Mouse (Mus musculus) CH12.LX (cell line): ENCODE data around the gene Hoxc8.

ENCODE experiments used
- CTCF ChIP-seq, 2 experiments: IDR thresholded peaks in 1 of 2; conservative IDR thresholded peaks in 1 of 2; 2 replicates each; pipeline ENCODE4 v1.5.1; 2011 to 2012; ENCODE audit warnings: low read depth in 2 of 2, low read length in 2 of 2, improper control_type of control experiment in 1 of 2, inconsistent platforms in 1 of 2, mild to moderate bottlenecking in 1 of 2, moderate library complexity in 1 of 2
- EP300 ChIP-seq: IDR thresholded peaks from 2 replicates; pipeline ENCODE4 v1.6.1; 2011; ENCODE audit warnings: low read length, improper control_type of control experiment
- MAX ChIP-seq: IDR thresholded peaks from 2 replicates; pipeline ENCODE4 v1.6.1; 2011; ENCODE audit warnings: low read length, improper control_type of control experiment
- MEF2A ChIP-seq: IDR thresholded peaks from 2 replicates; pipeline ENCODE4 v1.6.1; 2014; ENCODE audit warnings: low read depth, mild to moderate bottlenecking, inconsistent platforms, low read length, improper control_type of control experiment, borderline replicate concordance
- POLR2AphosphoS2 ChIP-seq: IDR thresholded peaks from 2 replicates; pipeline ENCODE4 v1.6.1; 2011; ENCODE audit warnings: low read depth, low read length, improper control_type of control experiment
- TCF12 ChIP-seq: IDR thresholded peaks from 2 replicates; pipeline ENCODE4 v1.6.1; 2014; ENCODE audit warnings: low read depth, mild to moderate bottlenecking, inconsistent platforms, low read length, improper control_type of control experiment
- ZMIZ1 ChIP-seq: IDR thresholded peaks from 2 replicates; pipeline ENCODE4 v1.6.1; 2012; ENCODE audit warnings: low read depth, mild to moderate bottlenecking, inconsistent platforms, low read length, improper control_type of control experiment

DNA sequence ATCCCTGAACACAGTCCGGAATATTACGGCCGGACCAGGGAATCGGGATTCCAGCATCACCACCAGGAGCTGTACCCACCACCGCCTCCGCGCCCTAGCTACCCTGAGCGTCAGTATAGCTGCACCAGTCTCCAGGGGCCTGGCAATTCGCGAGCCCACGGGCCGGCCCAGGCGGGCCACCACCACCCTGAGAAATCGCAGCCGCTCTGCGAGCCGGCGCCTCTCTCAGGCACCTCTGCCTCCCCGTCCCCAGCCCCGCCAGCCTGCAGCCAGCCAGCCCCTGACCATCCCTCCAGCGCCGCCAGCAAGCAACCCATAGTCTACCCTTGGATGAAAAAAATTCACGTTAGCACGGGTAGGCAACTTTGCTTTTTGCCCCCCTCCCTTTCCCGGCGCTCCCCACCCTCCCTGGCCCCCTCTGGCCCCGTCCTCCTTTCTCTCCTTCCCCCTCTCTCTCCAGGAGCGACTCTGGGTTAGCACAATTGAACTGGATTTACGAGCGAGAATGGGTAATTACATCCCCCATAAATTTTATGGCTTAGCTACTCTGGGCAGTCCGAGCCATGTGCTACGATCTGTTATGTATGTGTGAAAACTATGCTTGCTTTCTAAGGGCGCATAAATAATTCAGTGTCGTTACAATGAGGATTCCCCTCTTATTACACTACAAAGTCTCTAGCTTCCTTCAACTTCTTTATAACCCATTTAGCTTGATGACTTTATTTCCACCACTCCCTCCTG is 44.6 kb downstream of the Hoxc8 start:
- no peak for TF ChIP-seq MEF2A
- TF ChIP-seq CTCF (conservative IDR thresholded peaks at IDR 0.05 in 1 of 2, IDR thresholded peaks at IDR 0.05 in 1 of 2; ENCODE audit: low read depth in 2 of 2, low read length in 2 of 2): no peak
- TF ChIP-seq MAX: peak; percentile 17; the same call in 1 of the 2 replicates
- TF ChIP-seq EP300: no peak
- TF ChIP-seq ZMIZ1: no peak
- no peak for TF ChIP-seq TCF12
- TF ChIP-seq POLR2AphosphoS2: no peak
